Mouse (Mus musculus): ENCODE measurements around the gene Ccr4.

GRCm38 (mm10) chr9:114534747-114535517, 30.2 kb upstream of the Ccr4 start:
- TF ChIP-seq POLR2A (IDR thresholded peaks at IDR 0.05; ENCODE audit: low read depth, low read length): no peak
- no peak for TF ChIP-seq CTCF (conservative IDR thresholded peaks at IDR 0.05; ENCODE audit: insufficient read depth, insufficient read length, low read depth, low read length)
